26 mouse cellular contexts compared by ENCODE assay signal in genomic region chr11:36238890-36239289, GRCm38 (mm10).
DNase-seq lines count a peak whose midpoint lies in the region; ATAC-seq lines count a peak whose summit lies in the region.
"Had no signal": no experiment of that assay in that cellular context is flagged by ENCODE, and none has a peak within 500 bp of the region (broad histone marks: within the 10 kb centered on the region; RNA-seq: fewer than 3 reads in every experiment).

No protein-coding gene starts in this region.

- H3K36me3 ChIP-seq in forebrain, embryonic 15.5 days = no peaks in the 10 kb centered on the region
- H3K36me3 ChIP-seq in forebrain, embryonic 12.5 days (replicated peaks) = no peaks in the 10 kb centered on the region
- H3K36me3 ChIP-seq: heart, embryonic 13.5 days; limb, embryonic 10.5 days; liver, embryonic 15.5 days; midbrain, embryonic 12.5 days; neural tube, embryonic 15.5 days had no signal

- no peak overlapping the region for H3K9ac ChIP-seq in forebrain, embryonic 15.5 days (replicated peaks)
- H3K9ac ChIP-seq in forebrain, embryonic 12.5 days = no peak overlapping the region
- H3K9ac ChIP-seq: heart, embryonic 13.5 days; liver, embryonic 15.5 days; midbrain, embryonic 12.5 days; neural tube, embryonic 15.5 days had no signal

- H3K4me1 ChIP-seq in forebrain, embryonic 15.5 days = peaks cover 19% of the 10 kb centered on the region
- H3K4me1 ChIP-seq in forebrain, embryonic 12.5 days = peaks cover 9% of the 10 kb centered on the region
- H3K4me1 ChIP-seq: liver, embryonic 15.5 days had no signal

- 61% methylated on average over 9 of the region's 9 CpGs for WGBS in forebrain, embryonic 15.5 days
- WGBS in forebrain, embryonic 12.5 days = 86% methylated on average over 9 of the region's 9 CpGs

- H3K9me3 ChIP-seq in forebrain, embryonic 15.5 days = no peaks in the 10 kb centered on the region
- H3K9me3 ChIP-seq in forebrain, embryonic 12.5 days = no peaks in the 10 kb centered on the region
- H3K9me3 ChIP-seq: heart, embryonic 13.5 days; limb, embryonic 10.5 days; liver, embryonic 15.5 days; midbrain, embryonic 12.5 days; neural tube, embryonic 15.5 days had no signal

- H3K4me2 ChIP-seq in forebrain, embryonic 15.5 days (replicated peaks) = no peak overlapping the region
- H3K4me2 ChIP-seq in forebrain, embryonic 12.5 days = no peak overlapping the region
- H3K4me2 ChIP-seq: heart, embryonic 13.5 days; liver, embryonic 15.5 days; midbrain, embryonic 12.5 days; neural tube, embryonic 15.5 days had no signal

- H3K27ac ChIP-seq in forebrain, embryonic 15.5 days (replicated peaks) = 0 out of 2 replicates have a peak overlapping the region, but pooled peaks have one; percentile 24
- H3K27ac ChIP-seq in forebrain, embryonic 12.5 days = no peak overlapping the region
- H3K27ac ChIP-seq: heart, embryonic 13.5 days; hindbrain, postnatal 0 days; limb, embryonic 10.5 days; liver, embryonic 15.5 days; midbrain, embryonic 12.5 days; neural tube, embryonic 15.5 days had no signal

- DNase-seq in layer of hippocampus, adult 9-11 months = peak; percentile 52
- DNase-seq in layer of hippocampus, adult 9-10 months (ENCODE audit: low spot score) = no peak
- peak; percentile 37 for DNase-seq in right cerebral cortex, adult 18-20 months
- no peak for DNase-seq in right cerebral cortex, adult 2 months (ENCODE audit: low spot score in 2 of 2)
- peak; percentile 53 for DNase-seq in telencephalon, adult 2 months (ENCODE audit: low read depth, low spot score)
- no peak for DNase-seq in adrenal gland, postnatal 4 days (ENCODE audit: low spot score in 2 of 2)
- DNase-seq: adrenal gland, postnatal 36 days; cerebellum, adult 18-20 months; cerebellum, postnatal 14 days; gastrocnemius, postnatal 14 days; heart, adult 18-20 months; heart, postnatal 14 days; kidney, adult 9 months; kidney, postnatal 25 days; liver; thymus, adult 18-20 months; thymus, postnatal 36 days had no signal

- H3K27me3 ChIP-seq in forebrain, embryonic 15.5 days = no peaks in the 10 kb centered on the region
- no peaks in the 10 kb centered on the region for H3K27me3 ChIP-seq in forebrain, embryonic 12.5 days
- H3K27me3 ChIP-seq: heart, embryonic 13.5 days; liver, embryonic 15.5 days; midbrain, embryonic 12.5 days; neural tube, embryonic 15.5 days had no signal

- no peak overlapping the region for H3K4me3 ChIP-seq in forebrain, embryonic 15.5 days
- no peak overlapping the region for H3K4me3 ChIP-seq in forebrain, embryonic 12.5 days (replicated peaks)
- H3K4me3 ChIP-seq: heart, embryonic 13.5 days; limb, embryonic 10.5 days; liver, embryonic 15.5 days; midbrain, embryonic 12.5 days; neural tube, embryonic 15.5 days had no signal

- ATAC-seq in forebrain, embryonic 15.5 days (replicated peaks) = peak; percentile 62
- ATAC-seq in forebrain, embryonic 12.5 days (ENCODE audit: low FRiP score) = no peak
- ATAC-seq: hindbrain, postnatal 0 days; intestine, embryonic 16.5 days had no signal

Comparison
In these comparisons a context has a peak if more than half of its experiments do, and no peak if none do; other contexts are left out.
1. DNase-seq: peak in layer of hippocampus, adult 9-11 months (single experiment), right cerebral cortex, adult 18-20 months (single experiment) and telencephalon, adult 2 months (single experiment); none in layer of hippocampus, adult 9-10 months (single experiment), right cerebral cortex, adult 2 months (0 of 2) and adrenal gland, postnatal 4 days (0 of 2).